Mouse (Mus musculus) liver, embryonic 14.5 days (tissue): ENCODE measurements around the gene Chmp3. TPM values are rescaled to one million over a fixed set of nuclear protein-coding genes. Genes with fewer than 3 reads are reported as not detected.
A peak's percentile ranks its signal among the peaks of the same experiment; 100 is the strongest.

Experiments used
- ATAC-seq: fragments of 200-750 bp; cut with Nextera tagmentation; 2 replicates; pipeline ENCODE4 v1.8.0; 2017; ENCODE audit warnings: moderate number of reproducible peaks, mild to moderate bottlenecking, moderate library complexity; ENCODE audit not compliant: insufficient read depth
- DNase-seq, 3 experiments: peaks; one replicate each; pipeline ENCODE4 v3.0.0-alpha.2; 2012 to 2013; ENCODE audit warnings: low read depth in 3 of 3, low spot score in 3 of 3
- H3K27ac ChIP-seq: fragments of 300-500 bp; sonication (generic); 2 replicates; pipeline ENCODE4 v1.5.1; 2014; ENCODE audit warnings: moderate library complexity, mild to moderate bottlenecking, control low read depth, inconsistent platforms
- H3K27me3 ChIP-seq: fragments of 300-500 bp; sonication (generic); 2 replicates; pipeline ENCODE4 v1.6.1; 2014; ENCODE audit warnings: mild to moderate bottlenecking, low read length, moderate library complexity; ENCODE audit not compliant: control insufficient read depth, insufficient read depth
- H3K36me3 ChIP-seq: fragments of 300-500 bp; sonication (generic); replicated peaks from 2 replicates; pipeline ENCODE4 v1.6.1; 2014; ENCODE audit warnings: low read depth; ENCODE audit not compliant: control insufficient read depth, insufficient read depth
- H3K4me1 ChIP-seq, 2 experiments: fragments of 200-500 bp in 1 of 2; fragments of 300-500 bp in 1 of 2; sonication (generic) in 1 of 2; replicated peaks; 2 replicates each; pipeline ENCODE4 v1.6.1; 2012 to 2014; ENCODE audit warnings: antibody characterized with exemption in 1 of 2, inconsistent platforms in 1 of 2, low read length in 1 of 2; ENCODE audit not compliant: control insufficient read depth in 2 of 2, insufficient read depth in 2 of 2
- H3K4me2 ChIP-seq: fragments of 300-500 bp; sonication (generic); 2 replicates; pipeline ENCODE4 v1.6.1; 2014; ENCODE audit warnings: low read depth, mild to moderate bottlenecking, control low read depth, moderate library complexity
- H3K4me3 ChIP-seq, 2 experiments: fragments of 200-500 bp in 1 of 2; fragments of 300-500 bp in 1 of 2; sonication (generic) in 1 of 2; 2 replicates each; pipeline ENCODE4 v1.5.1; 2012 to 2014; ENCODE audit warnings: low read depth in 2 of 2, low read length in 2 of 2, mild to moderate bottlenecking in 2 of 2, control low read depth in 1 of 2, inconsistent platforms in 1 of 2, moderate library complexity in 1 of 2; ENCODE audit not compliant: insufficient read depth in 1 of 2
- H3K9ac ChIP-seq: fragments of 300-500 bp; sonication (generic); replicated peaks from 2 replicates; pipeline ENCODE4 v1.6.1; 2014; ENCODE audit warnings: mild to moderate bottlenecking, control low read depth, moderate library complexity
- H3K9me3 ChIP-seq: fragments of 300-500 bp; sonication (generic); 2 replicates; pipeline ENCODE4 v1.6.1; 2016; ENCODE audit warnings: low read length, mixed read lengths; ENCODE audit not compliant: control insufficient read depth
- CTCF ChIP-seq: IDR thresholded peaks from 2 replicates; pipeline ENCODE4 v1.5.1; 2016; ENCODE audit warnings: antibody characterized with exemption, low read depth, control low read depth
- EP300 ChIP-seq: IDR thresholded peaks from 2 replicates; pipeline ENCODE4 v1.6.1; 2016; ENCODE audit warnings: antibody characterized with exemption, low read depth
- WGBS: fragments of 180-500 bp; shearing (Covaris S2); extraction: QIAGEN DNeasy Blood & Tissue Kit; methylation state at CpG from one replicate; pipeline ENCODE4 v1.1.7; 2014; ENCODE audit not compliant: insufficient replicate concordance; 5-methylcytosine and 5-hydroxymethylcytosine counted together
- polyA plus RNA-seq, 2 experiments: library from polyadenylated mRNA; depleted of rRNA in 1 of 2; stranded (reverse) in 1 of 2; unstranded in 1 of 2; fragments of >200 nt; fragmentation: Nextera tagmentation in 1 of 2; extraction: Ambion mirVana in 1 of 2; gene quantifications; 2 replicates each; pipeline versions ENCODE4 v1.2.1 to v1.2.3; 2012 to 2014

Chmp3 gene
- polyA plus RNA-seq, 2 experiments = 21.9 to 34.3 TPM

- ATAC-seq (no peak), DNase-seq (no peak)
- H3K4me2 ChIP-seq = no peak overlapping the region
- H3K9ac ChIP-seq = no peak overlapping the region
- no peaks in the 10 kb centered on the region for H3K27me3 ChIP-seq
- no peak overlapping the region for H3K27ac ChIP-seq
- no peaks in the 10 kb centered on the region for H3K4me1 ChIP-seq
- H3K9me3 ChIP-seq = no peaks in the 10 kb centered on the region
- H3K4me3 ChIP-seq = no peak overlapping the region
- H3K36me3 ChIP-seq = no peaks in the 10 kb centered on the region
- TF ChIP-seq CTCF = no peak
- no peak for TF ChIP-seq EP300
- 74% methylated on average over 8 of the region's 8 CpGs for WGBS
Measured at GRCm38 (mm10) chr6:71530176-71530575, 13.4 kb upstream of the Chmp3 start.

DNA sequence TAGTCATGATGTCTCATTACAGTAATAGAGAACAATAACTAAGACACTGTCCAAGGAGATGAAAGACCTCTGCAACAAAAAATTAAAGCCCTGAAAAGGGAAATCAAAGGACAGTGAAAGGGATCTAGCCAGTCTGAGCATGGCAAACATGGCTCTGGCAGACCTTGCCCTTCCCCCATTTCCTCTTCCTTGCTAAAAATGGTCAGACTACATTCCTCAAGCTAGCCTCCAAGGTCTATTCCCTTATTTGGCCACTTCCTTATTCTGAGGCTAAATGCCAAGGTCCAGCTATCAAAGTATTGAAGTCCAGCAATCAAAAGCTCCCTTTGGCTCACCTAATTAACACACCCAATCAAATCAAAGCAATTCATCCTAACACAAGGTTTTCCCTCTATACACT lies 6.3 kb upstream of the Chmp3 start:
- H3K9me3 ChIP-seq = no peaks in the 10 kb centered on the region
- no peak overlapping the region for H3K4me3 ChIP-seq
- H3K4me1 ChIP-seq = no peaks in the 10 kb centered on the region
- DNase-seq = no peak
- no peak overlapping the region for H3K4me2 ChIP-seq
- no peak for ATAC-seq
- TF ChIP-seq EP300 (no peak), CTCF (no peak)
- H3K27ac ChIP-seq = no peak overlapping the region
- H3K36me3 ChIP-seq = no peaks in the 10 kb centered on the region
- no peak overlapping the region for H3K9ac ChIP-seq
- H3K27me3 ChIP-seq = no peaks in the 10 kb centered on the region

DNA sequence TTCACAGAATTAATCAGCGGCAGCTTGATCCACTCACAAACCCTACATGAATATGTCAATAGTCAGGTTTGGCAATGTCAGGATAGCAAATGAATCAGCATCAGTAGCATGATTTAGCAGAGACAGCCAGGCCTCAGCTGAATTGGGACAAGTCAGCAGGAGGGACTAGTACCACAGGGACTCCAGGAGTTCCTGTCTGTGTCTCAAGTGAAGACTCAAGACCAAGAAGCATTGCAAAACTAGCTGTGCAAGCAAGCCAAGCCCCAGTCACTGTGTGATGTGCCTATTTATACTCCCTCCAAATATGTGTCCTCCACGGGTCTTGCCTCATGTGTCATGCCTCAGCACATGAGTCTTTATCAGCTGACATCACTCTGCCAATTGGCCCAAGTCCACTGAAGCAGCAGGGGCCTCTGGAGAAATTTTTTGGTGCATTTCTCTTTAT lies 11.9 kb downstream of the Chmp3 start:
- Histone ChIP-seq H3K4me1 (peaks cover 0 to 4% of the 10 kb centered on the region in 2 experiments; a peak in 2 of 4 replicates), H3K27ac (no peak overlapping the region), H3K9ac (no peak overlapping the region), H3K36me3 (no peaks in the 10 kb centered on the region), H3K9me3 (no peaks in the 10 kb centered on the region), H3K4me3 (no peak overlapping the region), H3K27me3 (no peaks in the 10 kb centered on the region), H3K4me2 (no peak overlapping the region)
- 71% methylated on average over 2 of the region's 2 CpGs for WGBS
- ATAC-seq (peak; percentile 48; the same call in 1 of the 2 replicates), DNase-seq (no peak)
- no peak for TF ChIP-seq CTCF
- no peak for TF ChIP-seq EP300

- peaks cover 0 to 4% of the 10 kb centered on the region in 2 experiments; a peak in 2 of 4 replicates for H3K4me1 ChIP-seq
- ATAC-seq (no peak), DNase-seq (no peak)
- no peak overlapping the region for H3K4me2 ChIP-seq
- H3K9ac ChIP-seq = no peak overlapping the region
- no peaks in the 10 kb centered on the region for H3K27me3 ChIP-seq
- WGBS = 85% methylated on average over 2 of the region's 2 CpGs
- H3K4me3 ChIP-seq = no peak overlapping the region
- TF ChIP-seq EP300 = no peak
- H3K9me3 ChIP-seq = no peaks in the 10 kb centered on the region
- H3K27ac ChIP-seq = no peak overlapping the region
- H3K36me3 ChIP-seq = no peaks in the 10 kb centered on the region
Measured at GRCm38 (mm10) chr6:71556826-71557225, 13.2 kb downstream of the Chmp3 start.

DNA sequence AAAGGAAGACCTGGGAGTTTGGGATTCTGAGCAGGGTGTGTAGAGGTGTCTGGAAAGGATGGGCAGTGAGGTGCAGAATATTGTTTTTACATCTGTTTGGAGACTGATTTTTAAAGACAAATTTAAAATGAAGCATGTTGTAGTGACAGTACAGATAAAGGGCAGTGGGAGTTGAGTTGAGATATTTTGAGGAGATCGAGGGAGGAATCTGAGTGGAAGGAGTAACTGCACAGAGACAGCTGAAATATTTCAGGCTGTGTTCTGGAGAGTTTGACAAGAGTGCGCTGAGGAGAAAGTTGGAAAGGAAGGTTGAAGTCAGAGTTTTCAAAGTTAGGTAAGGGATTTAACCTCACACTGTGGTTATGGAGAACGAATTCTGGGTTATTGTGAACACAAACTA lies 25.0 kb downstream of the Chmp3 start:
- no peak overlapping the region for H3K4me2 ChIP-seq
- no peak for TF ChIP-seq CTCF
- TF ChIP-seq EP300 = no peak
- H3K4me1 ChIP-seq = no peaks in the 10 kb centered on the region
- DNase-seq = no peak
- H3K27me3 ChIP-seq = no peaks in the 10 kb centered on the region
- peaks cover 2% of the 10 kb centered on the region; the same call in 1 of the 2 replicates for H3K36me3 ChIP-seq
- no peak for ATAC-seq
- no peak overlapping the region for H3K27ac ChIP-seq
- WGBS = 76% methylated on average over 3 of the region's 3 CpGs
- H3K9ac ChIP-seq = no peak overlapping the region
- H3K4me3 ChIP-seq = no peak overlapping the region
- no peaks in the 10 kb centered on the region for H3K9me3 ChIP-seq
